Mouse (Mus musculus) embryonic facial prominence, embryonic 13.5 days (tissue): ENCODE measurements around the gene Hsd3b5. TPM values are rescaled to one million over a fixed set of nuclear protein-coding genes. Genes with fewer than 3 reads are reported as not detected.
"Not testable (repeated sequence)": the region's sequence is repeated elsewhere in the genome, so short reads cannot be mapped to it uniquely, and the experiment has no call there.

Experiments used
- ATAC-seq: fragments of 200-750 bp; cut with Nextera tagmentation; 2 replicates; pipeline ENCODE4 v1.8.0; 2017; ENCODE audit warnings: low read depth; ENCODE audit not compliant: insufficient number of reproducible peaks, insufficient read depth, low FRiP score, low TSS enrichment
- H3K27ac ChIP-seq: fragments of 300-500 bp; sonication (generic); 2 replicates; pipeline ENCODE4 v1.5.1; 2015; ENCODE audit warnings: moderate library complexity, mild to moderate bottlenecking, inconsistent platforms
- H3K27me3 ChIP-seq: fragments of 300-500 bp; sonication (generic); 2 replicates; pipeline ENCODE4 v1.6.1; 2015; ENCODE audit warnings: mild to moderate bottlenecking, inconsistent platforms
- H3K36me3 ChIP-seq: fragments of 300-500 bp; sonication (generic); 2 replicates; pipeline ENCODE4 v1.6.1; 2015; ENCODE audit warnings: mild to moderate bottlenecking, inconsistent platforms
- H3K4me1 ChIP-seq: fragments of 300-500 bp; sonication (generic); 2 replicates; pipeline ENCODE4 v1.6.1; 2015; ENCODE audit warnings: inconsistent platforms
- H3K4me2 ChIP-seq: fragments of 300-500 bp; sonication (generic); 2 replicates; pipeline ENCODE4 v1.6.1; 2015; ENCODE audit warnings: moderate library complexity, mild to moderate bottlenecking, inconsistent platforms
- H3K4me3 ChIP-seq: fragments of 300-500 bp; sonication (generic); 2 replicates; pipeline ENCODE4 v1.5.1; 2015; ENCODE audit warnings: mild to moderate bottlenecking, inconsistent platforms
- H3K9ac ChIP-seq: fragments of 300-500 bp; sonication (generic); 2 replicates; pipeline ENCODE4 v1.6.1; 2015; ENCODE audit warnings: mild to moderate bottlenecking, inconsistent platforms
- H3K9me3 ChIP-seq: fragments of 300-500 bp; sonication (generic); 2 replicates; pipeline ENCODE4 v1.6.1; 2016; ENCODE audit warnings: inconsistent platforms
- WGBS: fragments of 180-500 bp; shearing (Covaris S2); methylation state at CpG from one replicate; pipeline ENCODE4 v1.1.7; 2015; ENCODE audit warnings: mixed read lengths; 5-methylcytosine and 5-hydroxymethylcytosine counted together
- polyA plus RNA-seq: library from polyadenylated mRNA; unstranded; fragments of >200 nt; fragmentation: Nextera tagmentation; extraction: Ambion mirVana; gene quantifications from 2 replicates; pipeline ENCODE4 v1.2.1, GENCODE M21; 2015

Hsd3b5 gene
- polyA plus RNA-seq = not detected in 2 replicates

DNA sequence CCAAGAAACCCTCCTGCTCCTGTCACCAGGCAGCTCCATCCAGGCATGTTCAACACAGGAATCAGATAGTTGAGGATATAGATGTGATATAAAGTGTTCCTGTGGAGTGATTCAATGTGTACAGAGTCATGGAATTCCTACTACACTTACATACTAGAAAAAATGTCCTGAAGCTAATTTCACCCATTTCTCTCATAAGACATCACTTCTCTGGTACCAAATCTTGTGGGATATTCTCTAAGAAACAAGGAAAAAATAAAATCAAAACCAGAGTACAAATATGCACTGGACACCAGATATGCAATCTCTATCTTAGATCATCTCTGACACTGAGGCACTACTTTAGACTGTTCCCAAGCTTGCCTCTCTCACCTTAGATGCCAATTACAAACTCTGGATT lies at the start of gene Hsd3b5:
TSS of gene Hsd3b5 (minus strand) at position 101 of the 400 bp plus-strand sequence.
- H3K4me1 ChIP-seq = no peaks in the 10 kb centered on the region
- H3K4me2 ChIP-seq = no peak within 1 kb of the TSS
- no peak within 1 kb of the TSS for H3K9ac ChIP-seq
- no peaks in the 10 kb centered on the region for H3K27me3 ChIP-seq
- ATAC-seq = no peak
- H3K36me3 ChIP-seq = no peaks in the 10 kb centered on the region
- H3K9me3 ChIP-seq = no peaks in the 10 kb centered on the region
- H3K4me3 ChIP-seq = no peak within 1 kb of the TSS
- H3K27ac ChIP-seq = no peak within 1 kb of the TSS

DNA sequence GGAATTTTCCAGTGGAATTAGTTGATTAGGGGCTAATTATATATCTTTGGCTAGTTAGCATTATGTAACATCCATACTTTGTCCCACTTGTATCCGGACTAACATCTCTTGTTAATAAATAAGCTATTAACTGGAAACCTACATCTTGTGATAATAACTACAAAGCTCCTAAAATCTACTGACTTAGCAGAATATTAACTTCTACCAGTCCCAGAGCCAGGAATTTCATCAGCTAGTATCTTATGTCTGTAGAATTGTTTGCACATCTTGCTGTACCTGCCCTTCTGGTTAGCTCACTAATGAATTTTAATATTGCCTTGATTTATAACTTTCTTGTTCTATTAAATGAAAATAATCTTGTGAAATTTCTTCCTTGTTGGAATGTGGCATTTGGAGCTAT lies 5.1 kb upstream of the Hsd3b5 start:
- Histone ChIP-seq H3K4me1 (no peaks in the 10 kb centered on the region), H3K4me2 (no peak overlapping the region), H3K27me3 (no peaks in the 10 kb centered on the region), H3K4me3 (no peak overlapping the region), H3K9me3 (no peaks in the 10 kb centered on the region), H3K36me3 (no peaks in the 10 kb centered on the region), H3K9ac (no peak overlapping the region), H3K27ac (no peak overlapping the region)
- no peak for ATAC-seq
- 90% methylated on average over 1 of the region's 1 CpGs for WGBS

GRCm38 (mm10) chr3:98629633-98630032 lies 419 bp downstream of the Hsd3b5 start:
- Histone ChIP-seq H3K36me3 (no peaks in the 10 kb centered on the region), H3K27ac (no peak overlapping the region), H3K27me3 (no peaks in the 10 kb centered on the region), H3K9me3 (no peaks in the 10 kb centered on the region), H3K4me1 (no peaks in the 10 kb centered on the region), H3K9ac (no peak overlapping the region), H3K4me3 (no peak overlapping the region), H3K4me2 (no peak overlapping the region)
- no peak for ATAC-seq
- 75% methylated on average over 3 of the region's 3 CpGs for WGBS

DNA sequence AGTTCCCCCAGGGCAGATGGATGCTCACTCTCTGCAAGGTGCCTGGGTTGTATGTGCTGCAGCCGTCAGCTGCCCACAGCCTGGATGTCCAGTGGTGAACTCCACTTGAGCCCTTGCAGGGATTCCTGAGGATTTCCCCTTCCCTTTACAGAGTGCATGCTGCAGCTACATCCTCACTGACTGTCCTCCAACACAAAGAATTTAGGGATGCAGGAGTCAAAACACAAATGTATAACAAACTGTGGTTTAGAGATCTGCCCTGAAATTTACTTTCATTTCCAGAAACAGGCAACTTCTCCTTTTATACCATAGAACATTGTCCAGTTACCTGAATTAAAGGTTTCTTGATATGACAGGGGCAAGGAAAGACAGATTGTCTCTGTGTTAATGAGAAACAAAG lies 13.3 kb downstream of the Hsd3b5 start:
- H3K36me3 ChIP-seq, H3K4me2 ChIP-seq, ATAC-seq, H3K4me3 ChIP-seq, H3K9me3 ChIP-seq, H3K9ac ChIP-seq, H3K27me3 ChIP-seq, H3K4me1 ChIP-seq, H3K27ac ChIP-seq: not testable (repeated sequence)
- 59% methylated on average over 1 of the region's 1 CpGs for WGBS

- H3K36me3 ChIP-seq, H3K4me1 ChIP-seq, H3K9ac ChIP-seq, H3K27ac ChIP-seq, H3K27me3 ChIP-seq, H3K9me3 ChIP-seq, H3K4me2 ChIP-seq, H3K4me3 ChIP-seq: not testable (repeated sequence)
- 25% methylated on average over 2 of the region's 2 CpGs for WGBS
- 0 out of 2 replicates have a peak, but pooled peaks have one; percentile 15 for ATAC-seq
These were observed 13.8 kb downstream of the Hsd3b5 start for GRCm38 (mm10) chr3:98616244-98616643.

DNA sequence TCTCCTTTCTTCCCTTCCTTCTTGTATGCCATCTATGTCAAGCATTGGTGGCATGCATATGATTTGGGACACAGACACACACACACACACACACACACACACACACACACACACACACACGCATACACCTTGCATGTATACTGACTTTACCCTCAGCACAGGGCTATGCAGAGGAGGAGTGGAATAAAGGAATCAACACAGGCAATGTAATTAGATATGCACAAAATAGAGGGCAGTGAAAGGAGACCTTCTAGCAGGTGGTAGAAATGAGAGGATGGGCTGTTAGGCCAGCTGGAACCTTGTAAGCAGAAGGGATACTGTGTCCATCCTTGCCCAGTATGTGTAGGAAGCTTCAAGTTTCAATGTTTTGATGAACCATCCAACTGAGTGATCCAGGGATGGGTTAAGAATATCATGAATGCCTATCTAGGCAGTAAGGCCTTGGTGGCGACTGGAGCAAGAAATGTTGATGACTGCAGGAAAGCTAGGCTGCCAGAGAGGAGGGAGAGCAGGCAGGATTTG lies 15.6 kb downstream of the Hsd3b5 start:
- 67% methylated on average over 2 of the region's 2 CpGs for WGBS

DNA sequence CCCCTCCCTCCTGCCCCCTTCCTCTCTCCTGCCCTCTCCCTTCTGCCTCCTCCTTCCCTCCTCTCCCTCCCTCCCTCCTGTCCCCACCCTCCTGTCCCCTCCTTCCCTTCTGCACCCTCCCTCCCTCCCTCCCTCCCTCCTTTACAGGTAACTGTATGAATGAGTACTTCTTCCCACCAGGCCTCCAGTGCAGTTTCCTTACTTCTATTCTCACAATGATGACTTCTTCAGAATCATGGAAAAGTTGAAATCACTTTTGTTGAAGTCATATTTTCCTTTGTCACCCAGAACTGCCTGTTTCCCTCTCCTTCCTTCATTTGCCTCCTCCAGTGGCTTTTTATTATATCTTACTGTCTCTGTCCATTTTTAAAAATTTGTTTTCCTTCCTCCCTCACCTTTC lies 16.1 kb downstream of the Hsd3b5 start:
- no peaks in the 10 kb centered on the region for H3K36me3 ChIP-seq
- no peak for ATAC-seq
- no peaks in the 10 kb centered on the region for H3K27me3 ChIP-seq
- no peaks in the 10 kb centered on the region for H3K9me3 ChIP-seq
- no peak overlapping the region for H3K4me3 ChIP-seq
- H3K27ac ChIP-seq = no peak overlapping the region
- no peaks in the 10 kb centered on the region for H3K4me1 ChIP-seq
- H3K4me2 ChIP-seq = no peak overlapping the region
- no peak overlapping the region for H3K9ac ChIP-seq

More for the DNA sequence above, 15.6 kb downstream of the Hsd3b5 start:
- ATAC-seq, H3K27me3 ChIP-seq, H3K27ac ChIP-seq, H3K4me3 ChIP-seq, H3K4me1 ChIP-seq, H3K4me2 ChIP-seq, H3K36me3 ChIP-seq, H3K9ac ChIP-seq, H3K9me3 ChIP-seq: not testable (repeated sequence)

DNA sequence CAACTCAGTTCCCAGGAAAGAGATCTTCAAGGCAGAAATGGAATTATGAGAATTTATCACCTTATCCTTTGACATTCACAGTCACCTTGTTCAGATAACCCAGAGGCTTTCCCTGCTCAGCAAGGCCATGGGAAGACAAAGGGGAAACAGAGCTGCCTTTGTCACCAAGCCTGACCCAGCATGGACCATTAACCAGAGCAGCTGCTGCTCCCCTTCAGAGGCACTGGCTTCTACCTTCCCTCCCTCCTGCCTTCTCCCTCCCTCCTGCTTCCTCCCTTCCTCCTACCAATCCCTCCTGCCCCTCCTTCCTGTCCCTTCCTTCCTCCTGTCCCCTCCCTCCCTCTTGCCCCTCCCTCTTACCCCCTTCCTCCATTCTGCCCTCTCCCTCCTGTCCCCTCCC lies 16.5 kb downstream of the Hsd3b5 start:
- not testable (repeated sequence) for H3K27me3 ChIP-seq, H3K27ac ChIP-seq, H3K9me3 ChIP-seq, ATAC-seq, H3K4me1 ChIP-seq, H3K4me2 ChIP-seq, H3K36me3 ChIP-seq, H3K4me3 ChIP-seq, H3K9ac ChIP-seq

- ATAC-seq = no peak
- H3K9me3 ChIP-seq = no peaks in the 10 kb centered on the region
- H3K36me3 ChIP-seq = no peaks in the 10 kb centered on the region
- H3K27me3 ChIP-seq = no peaks in the 10 kb centered on the region
- no peak within 1 kb of the TSS for H3K9ac ChIP-seq
- no peak within 1 kb of the TSS for H3K4me3 ChIP-seq
- no peak within 1 kb of the TSS for H3K27ac ChIP-seq
- no peaks in the 10 kb centered on the region for H3K4me1 ChIP-seq
- H3K4me2 ChIP-seq = no peak within 1 kb of the TSS
These were observed 41.3 kb downstream of the Hsd3b5 start, which contains the start of gene Gm10681 for GRCm38 (mm10) chr3:98588707-98589106. Gene Gm10681 (minus strand): TSS chr3:98588807.

DNA sequence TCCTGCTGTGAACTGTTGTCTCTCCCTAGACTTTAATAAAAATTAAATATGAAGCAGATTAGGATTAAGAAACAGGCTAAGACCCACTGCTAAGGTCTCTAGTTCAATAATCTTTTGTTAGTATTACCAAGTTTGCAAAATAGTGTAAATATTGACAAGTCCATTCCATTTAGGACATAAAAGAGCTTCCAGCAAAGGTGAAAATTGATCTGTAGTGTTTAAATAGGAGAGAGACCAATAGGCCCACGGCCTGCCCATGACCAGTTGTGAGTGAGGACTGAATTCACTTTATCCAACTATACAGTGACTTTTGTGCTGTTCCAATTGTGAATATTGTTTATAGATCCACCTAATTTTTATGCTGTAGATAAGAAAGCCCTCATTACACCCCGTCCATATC lies 42.3 kb downstream of the Hsd3b5 start:
- Histone ChIP-seq H3K4me2 (no peak overlapping the region), H3K36me3 (no peaks in the 10 kb centered on the region), H3K4me3 (no peak overlapping the region), H3K9ac (no peak overlapping the region), H3K4me1 (no peaks in the 10 kb centered on the region), H3K9me3 (no peaks in the 10 kb centered on the region), H3K27ac (no peak overlapping the region), H3K27me3 (no peaks in the 10 kb centered on the region)
- 88% methylated on average over 2 of the region's 2 CpGs for WGBS
- no peak for ATAC-seq

DNA sequence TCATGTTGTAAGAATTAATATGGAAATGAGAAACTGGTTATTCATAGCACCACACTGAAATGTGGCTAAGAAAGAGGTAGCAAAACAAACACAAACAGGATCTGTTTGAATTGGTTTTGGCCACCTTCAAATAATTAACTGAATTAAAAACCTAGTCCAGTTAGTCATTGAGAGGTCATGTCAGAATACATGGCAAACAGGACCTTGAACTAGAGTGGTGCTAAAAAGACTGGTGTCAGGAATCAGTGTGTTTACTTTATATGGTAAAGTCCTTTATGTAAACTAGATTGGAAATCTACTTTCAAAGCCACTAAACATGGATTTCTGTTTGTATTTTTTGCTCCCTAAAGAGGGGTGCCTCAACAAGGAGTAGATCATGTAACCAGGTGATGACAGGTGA lies 47.4 kb downstream of the Hsd3b5 start:
- not testable (repeated sequence) for H3K4me3 ChIP-seq, H3K9me3 ChIP-seq, H3K9ac ChIP-seq, H3K36me3 ChIP-seq, H3K4me2 ChIP-seq, H3K27ac ChIP-seq, H3K27me3 ChIP-seq, H3K4me1 ChIP-seq, ATAC-seq

- WGBS = no CpG with 5 or more reads among the region's 1 CpGs
- H3K4me3 ChIP-seq, H3K4me2 ChIP-seq, H3K36me3 ChIP-seq, H3K9me3 ChIP-seq, H3K27ac ChIP-seq, H3K4me1 ChIP-seq, ATAC-seq, H3K27me3 ChIP-seq, H3K9ac ChIP-seq: not testable (repeated sequence)
These were observed 47.9 kb downstream of the Hsd3b5 start for GRCm38 (mm10) chr3:98582202-98582601.

DNA sequence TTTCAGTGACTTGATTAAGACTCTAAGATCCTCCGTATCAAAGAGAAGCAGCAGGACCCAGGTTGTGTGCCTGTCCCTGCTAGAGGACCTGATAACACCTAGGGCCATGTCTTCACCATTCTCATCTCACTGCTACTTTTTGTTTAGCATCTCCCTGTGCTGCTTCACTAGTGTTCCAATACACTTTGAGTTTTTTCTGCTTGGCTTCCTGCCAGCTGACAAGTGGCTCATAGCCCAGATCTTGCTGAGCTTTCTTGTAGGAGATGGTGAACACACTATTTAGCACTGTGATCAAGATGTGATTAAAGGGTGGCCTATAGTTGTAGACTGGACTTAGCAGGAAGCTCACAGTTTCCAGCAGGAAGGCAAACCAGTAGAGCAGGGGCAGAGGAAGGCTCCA lies 49.0 kb downstream of the Hsd3b5 start:
- H3K4me3 ChIP-seq, H3K27me3 ChIP-seq, H3K36me3 ChIP-seq, H3K9ac ChIP-seq, H3K4me1 ChIP-seq, H3K9me3 ChIP-seq, H3K27ac ChIP-seq, H3K4me2 ChIP-seq, ATAC-seq: not testable (repeated sequence)
- whole genome bisulfite sequencing = 50% methylated on average over 1 of the region's 1 CpGs
